Mouse (Mus musculus) liver, adult 2 months (tissue): ENCODE data around the gene Miox. TPM values are rescaled to one million over a fixed set of nuclear protein-coding genes. Genes with fewer than 3 reads are reported as not detected.
A peak's percentile ranks its signal among the peaks of the same experiment; 100 is the strongest.

Source experiments
- DNase-seq: peaks from one replicate; pipeline ENCODE4 v3.0.0-alpha.2; 2011; ENCODE audit warnings: low read depth, low spot score; ENCODE audit errors: extremely low read depth
- H3K27ac ChIP-seq: fragments of 200-500 bp; replicated peaks from 2 replicates; pipeline ENCODE4 v1.5.1; 2012; ENCODE audit warnings: low read depth, mild to moderate bottlenecking, control low read depth, inconsistent platforms, low read length; ENCODE audit not compliant: insufficient read depth
- H3K27me3 ChIP-seq: fragments of 200-500 bp; 2 replicates; pipeline ENCODE4 v1.6.1; 2012; ENCODE audit warnings: mild to moderate bottlenecking, moderate library complexity, low read length, inconsistent platforms; ENCODE audit not compliant: control insufficient read depth, insufficient read depth
- H3K36me3 ChIP-seq: fragments of 200-500 bp; 2 replicates; pipeline ENCODE4 v1.6.1; 2012; ENCODE audit warnings: low read length, inconsistent platforms; ENCODE audit not compliant: control insufficient read depth, insufficient read depth
- H3K4me1 ChIP-seq: fragments of 200-500 bp; 2 replicates; pipeline ENCODE4 v1.6.1; 2011; ENCODE audit warnings: low read length; ENCODE audit not compliant: control insufficient read depth, insufficient read depth
- H3K4me3 ChIP-seq: fragments of 200-500 bp; 2 replicates; pipeline ENCODE4 v1.5.1; 2011; ENCODE audit warnings: low read depth, mild to moderate bottlenecking, control low read depth, low read length, moderate library complexity; ENCODE audit not compliant: insufficient read depth
- H3K79me2 ChIP-seq: fragments of 200-500 bp; 2 replicates; pipeline ENCODE4 v1.6.1; 2012; ENCODE audit warnings: inconsistent platforms, mild to moderate bottlenecking, low read length, moderate library complexity; ENCODE audit not compliant: control insufficient read depth, insufficient read depth
- H3K9ac ChIP-seq: fragments of 200-500 bp; 2 replicates; pipeline ENCODE4 v1.6.1; 2012; ENCODE audit warnings: low read depth, mild to moderate bottlenecking, control low read depth, inconsistent platforms, low read length
- CTCF ChIP-seq: fragments of 200-500 bp; IDR thresholded peaks from 2 replicates; pipeline ENCODE4 v1.5.1; 2011; ENCODE audit warnings: low read depth, low read length, control low read depth
- POLR2A ChIP-seq: fragments of 200-500 bp; IDR thresholded peaks from 2 replicates; pipeline ENCODE4 v1.6.1; 2011; ENCODE audit warnings: low read length, control low read depth; ENCODE audit not compliant: insufficient read depth; ENCODE audit errors: extremely low read depth
- WGBS: fragments of 180-500 bp; shearing (Covaris S2); methylation state at CpG from one replicate; pipeline ENCODE4 v1.1.7; 2018; 5-methylcytosine and 5-hydroxymethylcytosine counted together
- polyA plus RNA-seq: library from polyadenylated mRNA; depleted of rRNA; stranded (reverse); fragments of >200 nt; gene quantifications from 2 replicates; pipeline ENCODE4 v1.2.3, GENCODE M21; 2012
- total RNA-seq: library from RNA; depleted of rRNA; stranded (reverse); fragments of >200 nt; gene quantifications from 2 replicates; pipeline ENCODE4 v1.2.3, GENCODE M21; 2014

The Miox gene
- total and polyA plus RNA-seq, 2 experiments: 0.28 to 0.32 TPM

DNA sequence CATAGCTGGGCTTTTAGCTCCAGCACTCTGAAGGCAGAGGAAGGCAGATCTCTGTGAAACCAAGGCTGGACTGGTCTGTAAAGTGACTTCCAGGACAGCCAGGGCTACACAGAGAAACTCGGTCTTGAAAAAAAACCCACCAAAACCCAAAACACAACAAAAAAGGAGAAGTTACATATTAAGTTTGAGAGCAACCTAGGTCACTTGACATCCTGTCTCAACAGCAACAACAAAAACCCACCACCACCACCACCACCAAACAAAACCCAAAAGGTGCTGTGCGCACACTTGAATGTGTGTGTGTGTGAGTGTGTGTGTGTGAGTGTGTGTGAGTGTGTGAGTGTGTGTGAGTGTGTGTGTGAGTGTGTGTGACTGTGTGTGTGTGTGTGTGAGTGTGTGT is 5.5 kb downstream of the Miox start:
- 76% methylated on average over 2 of the region's 2 CpGs for WGBS
- H3K79me2 ChIP-seq: no peaks in the 10 kb centered on the region
- H3K4me3 ChIP-seq: no peak overlapping the region
- no peak for DNase-seq
- TF ChIP-seq POLR2A (no peak), CTCF (no peak)
- H3K27ac ChIP-seq: no peak overlapping the region
- H3K27me3 ChIP-seq: no peaks in the 10 kb centered on the region
- no peaks in the 10 kb centered on the region for H3K4me1 ChIP-seq
- no peak overlapping the region for H3K9ac ChIP-seq
- H3K36me3 ChIP-seq: no peaks in the 10 kb centered on the region

DNA sequence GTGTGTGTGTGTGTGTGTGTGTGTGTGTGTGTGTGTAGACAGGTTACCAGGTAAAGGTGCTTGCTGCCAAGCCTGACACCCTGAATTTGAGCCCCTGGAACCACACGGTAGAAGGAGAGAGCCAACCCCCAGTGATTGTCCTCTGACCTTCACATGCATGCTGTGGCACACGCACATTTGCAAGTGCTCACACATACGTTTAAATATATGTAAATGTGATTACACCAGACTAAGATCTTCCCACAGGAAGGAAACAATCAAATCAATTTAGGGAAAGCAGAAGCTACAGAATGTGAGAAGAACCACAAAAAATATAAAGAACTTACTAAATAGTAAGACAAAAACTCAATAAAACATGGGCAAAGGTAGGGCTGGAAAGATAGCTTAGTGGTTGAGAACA is 5.9 kb downstream of the Miox start:
- no peak overlapping the region for H3K9ac ChIP-seq

DNA sequence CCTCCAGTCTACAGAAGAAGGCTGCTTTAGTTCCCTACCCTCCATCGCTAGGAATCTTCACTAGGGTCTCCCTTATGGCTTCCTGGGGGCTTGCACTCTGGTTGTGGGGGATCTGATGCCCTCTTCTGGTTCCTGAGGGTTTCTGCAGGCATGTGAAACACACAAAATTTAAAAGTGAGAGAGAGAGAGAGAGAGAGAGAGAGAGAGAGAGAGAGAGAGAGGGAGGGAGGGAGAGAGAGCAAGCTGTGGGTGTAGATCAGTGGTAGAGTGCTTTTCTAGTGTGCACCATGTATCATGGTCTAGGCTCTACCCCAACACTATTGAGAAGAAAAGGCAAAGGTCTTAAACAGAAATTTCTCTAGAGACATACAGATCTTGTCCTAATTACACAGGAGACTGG is 7.5 kb downstream of the Miox start:
- Histone ChIP-seq H3K36me3 (no peaks in the 10 kb centered on the region), H3K4me1 (no peaks in the 10 kb centered on the region), H3K9ac (no peak overlapping the region), H3K4me3 (no peak overlapping the region), H3K27me3 (no peaks in the 10 kb centered on the region), H3K27ac (no peak overlapping the region), H3K79me2 (no peaks in the 10 kb centered on the region)
- DNase-seq: no peak
- no peak for TF ChIP-seq CTCF
- WGBS: 50% methylated on average over 1 of the region's 1 CpGs

More for the DNA sequence above, 5.9 kb downstream of the Miox start:
- no peak for DNase-seq
- H3K27ac ChIP-seq: no peak overlapping the region
- no peak for TF ChIP-seq POLR2A
- no peak for TF ChIP-seq CTCF
- no peaks in the 10 kb centered on the region for H3K27me3 ChIP-seq
- H3K4me1 ChIP-seq: no peaks in the 10 kb centered on the region
- H3K36me3 ChIP-seq: no peaks in the 10 kb centered on the region
- H3K4me3 ChIP-seq: no peak overlapping the region
- no peaks in the 10 kb centered on the region for H3K79me2 ChIP-seq
- WGBS: 58% methylated on average over 3 of the region's 3 CpGs

DNA sequence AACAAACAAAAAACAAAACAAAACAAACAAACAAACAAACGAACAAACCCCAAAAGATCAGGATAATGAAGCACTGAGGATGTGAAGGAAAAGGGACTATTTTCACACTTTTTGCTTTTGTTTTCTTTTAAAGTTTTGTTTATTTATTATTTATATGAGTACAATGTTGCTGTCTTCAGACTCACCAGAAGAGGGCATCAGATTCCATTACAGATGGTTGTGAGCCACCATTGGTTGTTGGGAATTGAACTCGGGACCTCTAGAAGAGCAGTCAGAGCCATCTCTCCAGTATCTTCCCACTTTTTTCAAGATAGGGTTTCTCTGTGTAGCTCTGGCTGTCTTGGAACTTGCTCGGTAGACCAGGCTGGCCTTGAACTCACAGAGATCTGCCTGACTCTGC is 9.1 kb downstream of the Miox start:
- peak; percentile 10 for DNase-seq
- TF ChIP-seq CTCF (peak; percentile 37; the same call in 1 of the 2 replicates), POLR2A (no peak)
- no peaks in the 10 kb centered on the region for H3K4me1 ChIP-seq
- 73% methylated on average over 3 of the region's 3 CpGs for WGBS
- H3K4me3 ChIP-seq: no peak overlapping the region
- no peaks in the 10 kb centered on the region for H3K36me3 ChIP-seq
- no peak overlapping the region for H3K27ac ChIP-seq
- H3K79me2 ChIP-seq: no peaks in the 10 kb centered on the region
- H3K27me3 ChIP-seq: no peaks in the 10 kb centered on the region
- no peak overlapping the region for H3K9ac ChIP-seq

GRCm38 (mm10) chr15:89350447-89350846 is 16.2 kb downstream of the Miox start:
- DNase-seq: no peak
- H3K36me3 ChIP-seq: 0 out of 2 replicates have a peak, but pooled peaks cover 2% of the 10 kb centered on the region
- H3K9ac ChIP-seq: no peak overlapping the region
- no peak overlapping the region for H3K4me3 ChIP-seq
- TF ChIP-seq POLR2A (no peak), CTCF (no peak)
- H3K27ac ChIP-seq: no peak overlapping the region
- H3K27me3 ChIP-seq: no peaks in the 10 kb centered on the region
- H3K4me1 ChIP-seq: no peaks in the 10 kb centered on the region; the same call in 1 of the 2 replicates
- H3K79me2 ChIP-seq: peaks cover 6% of the 10 kb centered on the region; the same call in 1 of the 2 replicates
- 80% methylated on average over 5 of the region's 5 CpGs for WGBS

GRCm38 (mm10) chr15:89351302-89351701 is 17.1 kb downstream of the Miox start:
- Histone ChIP-seq H3K36me3 (0 out of 2 replicates have a peak, but pooled peaks cover 2% of the 10 kb centered on the region), H3K4me1 (no peaks in the 10 kb centered on the region; the same call in 1 of the 2 replicates), H3K4me3 (no peak overlapping the region), H3K27ac (no peak overlapping the region), H3K27me3 (no peaks in the 10 kb centered on the region), H3K9ac (no peak overlapping the region), H3K79me2 (peaks cover 10% of the 10 kb centered on the region; the same call in 1 of the 2 replicates)
- TF ChIP-seq CTCF (no peak), POLR2A (no peak)
- 94% methylated on average over 15 of the region's 15 CpGs for WGBS
- DNase-seq: no peak
